Mouse (Mus musculus): Measurements from ENCODE around the gene Avpr1b.

Gene Avpr1b

GRCm38 (mm10) chr1:131598905-131599304 lies at the start of gene Avpr1b:
Gene Avpr1b, plus strand, starts transcription at chr1:131599239.
- DNase-seq: peak; percentile 13

- no peak for DNase-seq
Measured at GRCm38 (mm10) chr1:131551956-131552355, 47.1 kb upstream of the Avpr1b start.

- no peak for DNase-seq
Measured at GRCm38 (mm10) chr1:131553428-131553827, 45.6 kb upstream of the Avpr1b start.

GRCm38 (mm10) chr1:131555042-131555812 lies 43.8 kb upstream of the Avpr1b start:
- DNase-seq: peak; percentile 88

GRCm38 (mm10) chr1:131560500-131560899 lies 38.5 kb upstream of the Avpr1b start:
- no peak for DNase-seq

GRCm38 (mm10) chr1:131562081-131562480 lies 37.0 kb upstream of the Avpr1b start:
- DNase-seq: no peak

- peak; percentile 49 for DNase-seq
Measured at GRCm38 (mm10) chr1:131566056-131566455, 33.0 kb upstream of the Avpr1b start.

- no peak for DNase-seq
Measured at GRCm38 (mm10) chr1:131569721-131570120, 29.3 kb upstream of the Avpr1b start.

GRCm38 (mm10) chr1:131570391-131570790 lies 28.6 kb upstream of the Avpr1b start:
- no peak for DNase-seq

GRCm38 (mm10) chr1:131573721-131574120 lies 25.3 kb upstream of the Avpr1b start:
- DNase-seq: peak; percentile 56

- peak; percentile 14 for DNase-seq
Measured at GRCm38 (mm10) chr1:131578943-131579680, 19.9 kb upstream of the Avpr1b start.

GRCm38 (mm10) chr1:131580389-131580788 lies 18.6 kb upstream of the Avpr1b start:
- no peak for DNase-seq

- no peak for DNase-seq
Measured at GRCm38 (mm10) chr1:131583598-131583997, 15.4 kb upstream of the Avpr1b start.

GRCm38 (mm10) chr1:131586836-131587235 lies 12.2 kb upstream of the Avpr1b start:
- no peak for DNase-seq

- peak; percentile 16 for DNase-seq
Measured at GRCm38 (mm10) chr1:131600314-131600713, 1.3 kb downstream of the Avpr1b start.

- DNase-seq: no peak
Measured at GRCm38 (mm10) chr1:131606719-131607118, 7.7 kb downstream of the Avpr1b start.

- DNase-seq: no peak
Measured at GRCm38 (mm10) chr1:131612556-131613155, 13.6 kb downstream of the Avpr1b start.

- DNase-seq: peak; percentile 83
Measured at GRCm38 (mm10) chr1:131613361-131614133, 14.5 kb downstream of the Avpr1b start.

GRCm38 (mm10) chr1:131614641-131615040 lies 15.6 kb downstream of the Avpr1b start:
- no peak for DNase-seq

GRCm38 (mm10) chr1:131616131-131616530 lies 17.1 kb downstream of the Avpr1b start:
- no peak for DNase-seq

- DNase-seq: no peak
Measured at GRCm38 (mm10) chr1:131616546-131617220, 17.6 kb downstream of the Avpr1b start.

- no peak for DNase-seq
Measured at GRCm38 (mm10) chr1:131618576-131618975, 19.5 kb downstream of the Avpr1b start.

Data from embryo, embryonic 11 days (tissue).